Mouse (Mus musculus) olfactory bulb, adult 2 months (tissue): Measurements from ENCODE around the gene Sapcd1.

ENCODE experiments used
- CTCF ChIP-seq: fragments of 200-500 bp; IDR thresholded peaks from 2 replicates; pipeline ENCODE4 v1.5.1; 2012; ENCODE audit warnings: low read depth, mild to moderate bottlenecking, low read length, moderate library complexity; ENCODE audit not compliant: insufficient read depth
- POLR2A ChIP-seq: fragments of 200-500 bp; IDR thresholded peaks from 2 replicates; pipeline ENCODE4 v1.6.1; 2012; ENCODE audit warnings: mild to moderate bottlenecking, low read depth, low read length, moderate library complexity; ENCODE audit not compliant: insufficient read depth

DNA sequence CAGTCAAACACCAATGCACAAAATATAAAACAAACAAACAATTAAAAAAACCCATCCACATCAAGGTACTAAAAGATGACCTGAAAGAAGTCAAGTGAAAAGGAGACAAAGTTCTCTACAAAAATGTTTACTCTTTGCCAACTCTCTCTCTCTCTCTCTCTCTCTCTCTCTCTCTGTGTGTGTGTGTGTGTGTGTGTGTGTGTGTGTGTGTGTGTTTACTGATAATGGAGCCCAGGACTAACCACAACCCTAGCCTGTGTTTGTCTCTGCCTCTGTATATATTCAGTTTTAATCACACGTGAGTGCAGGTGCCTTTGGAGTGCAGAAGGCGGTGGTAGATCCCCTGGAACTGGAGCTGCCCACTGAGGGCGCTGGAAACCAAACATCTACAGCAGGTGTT, 29.3 kb upstream of the Sapcd1 start:
- TF ChIP-seq POLR2A = no peak
- TF ChIP-seq CTCF = no peak
